8 mouse cellular contexts compared by ENCODE assay signal in genomic region chr9:107521711-107522399, GRCm38 (mm10). TPM values are rescaled to one million over a fixed set of nuclear protein-coding genes. Genes with fewer than 3 reads are reported as not detected.
A peak's percentile ranks its signal among the peaks of the same experiment; 100 is the strongest.
DNase-seq lines count a peak whose midpoint lies in the region; ATAC-seq and TF ChIP-seq lines count a peak whose summit lies in the region.

No protein-coding gene starts in this region.

- 0 out of 2 replicates have a peak, but pooled peaks cover 7% of the 10 kb centered on the region for H3K4me1 ChIP-seq in lung, embryonic 14.5 days (ENCODE audit: insufficient read depth)
- H3K4me1 ChIP-seq in embryonic facial prominence, embryonic 12.5 days, result peaks cover 29% of the 10 kb centered on the region
- H3K4me1 ChIP-seq in limb, embryonic 11.5 days (ENCODE audit: control insufficient read depth, insufficient read depth, low read length), result peaks cover 12% of the 10 kb centered on the region; the same call in 1 of the 2 replicates
- H3K4me1 ChIP-seq in neural tube, embryonic 14.5 days (ENCODE audit: control insufficient read depth, insufficient read depth, low read length), result peaks cover 7% of the 10 kb centered on the region

- H3K27ac ChIP-seq in lung, embryonic 14.5 days (ENCODE audit: low read depth), result peak overlapping the region; percentile 18; the same call in 1 of the 2 replicates
- peak overlapping the region; percentile 36; the same call in 1 of the 2 replicates for H3K27ac ChIP-seq in embryonic facial prominence, embryonic 12.5 days
- H3K27ac ChIP-seq in limb, embryonic 11.5 days (replicated peaks; ENCODE audit: low read depth, low read length), result no peak overlapping the region
- H3K27ac ChIP-seq in neural tube, embryonic 14.5 days (ENCODE audit: low read depth, low read length), result no peak overlapping the region

- H3K9ac ChIP-seq in lung, embryonic 14.5 days, result peak overlapping the region; percentile 29; the same call in 1 of the 2 replicates
- peak overlapping the region; percentile 19; the same call in 1 of the 2 replicates for H3K9ac ChIP-seq in embryonic facial prominence, embryonic 12.5 days
- H3K9ac ChIP-seq in limb, embryonic 11.5 days (ENCODE audit: low read length), result peak overlapping the region; percentile 35; the same call in 1 of the 2 replicates
- H3K9ac ChIP-seq in neural tube, embryonic 14.5 days (replicated peaks; ENCODE audit: low read depth, low read length), result 0 out of 2 replicates have a peak overlapping the region, but pooled peaks have one; percentile 34

- ATAC-seq in lung, embryonic 14.5 days (ENCODE audit: insufficient read depth), result peak; percentile 51; the same call in 1 of the 2 replicates
- peak; percentile 63; the same call in 1 of the 2 replicates for ATAC-seq in embryonic facial prominence, embryonic 12.5 days (ENCODE audit: insufficient number of reproducible peaks, insufficient read depth, low FRiP score, low TSS enrichment)
- ATAC-seq in limb, embryonic 11.5 days (ENCODE audit: insufficient number of reproducible peaks, low FRiP score, low TSS enrichment, low read depth), result no peak
- ATAC-seq in neural tube, embryonic 14.5 days (ENCODE audit: low read depth), result peak; percentile 31; the same call in 1 of the 2 replicates

- peaks cover 19% of the 10 kb centered on the region for H3K27me3 ChIP-seq in lung, embryonic 14.5 days (ENCODE audit: insufficient read depth, low read length)
- H3K27me3 ChIP-seq in embryonic facial prominence, embryonic 12.5 days, result peaks cover 33% of the 10 kb centered on the region
- peaks cover 18% of the 10 kb centered on the region for H3K27me3 ChIP-seq in limb, embryonic 11.5 days (ENCODE audit: control insufficient read depth, insufficient read depth, low read length)
- H3K27me3 ChIP-seq in neural tube, embryonic 14.5 days (ENCODE audit: control insufficient read depth, insufficient read depth, low read length), result peaks cover 15% of the 10 kb centered on the region

- peak overlapping the region; percentile 55 for H3K4me2 ChIP-seq in lung, embryonic 14.5 days
- peak overlapping the region; percentile 44 for H3K4me2 ChIP-seq in embryonic facial prominence, embryonic 12.5 days (replicated peaks)
- peak overlapping the region; percentile 13; the same call in 1 of the 2 replicates for H3K4me2 ChIP-seq in limb, embryonic 11.5 days (ENCODE audit: low read depth, severe bottlenecking)
- H3K4me2 ChIP-seq in neural tube, embryonic 14.5 days (ENCODE audit: low read depth, low read length), result no peak overlapping the region

- H3K36me3 ChIP-seq in lung, embryonic 14.5 days (ENCODE audit: insufficient read depth), result no peaks in the 10 kb centered on the region
- no peaks in the 10 kb centered on the region for H3K36me3 ChIP-seq in embryonic facial prominence, embryonic 12.5 days
- no peaks in the 10 kb centered on the region for H3K36me3 ChIP-seq in limb, embryonic 11.5 days (ENCODE audit: control insufficient read depth, insufficient read depth, low read length)
- H3K36me3 ChIP-seq in neural tube, embryonic 14.5 days (ENCODE audit: control insufficient read depth, insufficient read depth, low read length), result 0 out of 2 replicates have a peak, but pooled peaks cover 3% of the 10 kb centered on the region

- DNase-seq in lung, embryonic 14.5 days, result peak; percentile 19
- DNase-seq in lung, postnatal 4 days, result no peak
- no peak for DNase-seq in limb, embryonic 11.5 days (ENCODE audit: low spot score)
- DNase-seq in cerebellum, postnatal 25 days, result no peak
- DNase-seq in kidney, adult 18-20 months, result no peak
- no peak for DNase-seq in right cerebral cortex, adult 2 months (ENCODE audit: low spot score in 2 of 2)

- TF ChIP-seq CTCF in lung, embryonic 14.5 days (IDR thresholded peaks at IDR 0.05; ENCODE audit: low read depth), result no peak

- no peaks in the 10 kb centered on the region for H3K9me3 ChIP-seq in lung, embryonic 14.5 days (ENCODE audit: low read depth, low read length)
- H3K9me3 ChIP-seq in embryonic facial prominence, embryonic 12.5 days, result no peaks in the 10 kb centered on the region
- no peaks in the 10 kb centered on the region for H3K9me3 ChIP-seq in limb, embryonic 11.5 days (ENCODE audit: control insufficient read depth, low read length)
- H3K9me3 ChIP-seq in neural tube, embryonic 14.5 days (ENCODE audit: control insufficient read depth, low read length), result no peaks in the 10 kb centered on the region

- 16% methylated on average over 25 of the region's 25 CpGs for whole genome bisulfite sequencing in lung, embryonic 14.5 days
- 15% methylated on average over 25 of the region's 25 CpGs for WGBS in embryonic facial prominence, embryonic 12.5 days
- 27% methylated on average over 25 of the region's 25 CpGs for WGBS in limb, embryonic 11.5 days
- WGBS in neural tube, embryonic 14.5 days, result 22% methylated on average over 23 of the region's 25 CpGs

- 0 out of 2 replicates have a peak overlapping the region, but pooled peaks have one; percentile 6 for H3K4me3 ChIP-seq in lung, embryonic 14.5 days (ENCODE audit: low read depth, low read length)
- 0 out of 2 replicates have a peak overlapping the region, but pooled peaks have one; percentile 5 for H3K4me3 ChIP-seq in embryonic facial prominence, embryonic 12.5 days
- H3K4me3 ChIP-seq in limb, embryonic 11.5 days (ENCODE audit: low read depth, low read length), result no peak overlapping the region
- no peak overlapping the region for H3K4me3 ChIP-seq in neural tube, embryonic 14.5 days (ENCODE audit: low read depth, low read length)

RNA-seq across cellular contexts. Expression of gene Tmem115, which starts 11.9 kb away (rescaled TPM):
- polyA plus RNA-seq in lung, embryonic 14.5 days (2014; fragmentation: Nextera tagmentation; extraction: Ambion mirVana), result 42.1 and 45.3 TPM in 2 replicates
- polyA plus RNA-seq in embryonic facial prominence, embryonic 12.5 days (2016; fragmentation: Nextera tagmentation; extraction: Ambion mirVana), result 49.7 and 50.1 TPM in 2 replicates
- 42.8 and 47.9 TPM in 2 replicates for polyA plus RNA-seq in limb, embryonic 11.5 days (2014; fragmentation: Nextera tagmentation; extraction: Ambion mirVana)
- polyA plus RNA-seq in neural tube, embryonic 14.5 days (2014; fragmentation: Nextera tagmentation; extraction: Ambion mirVana), result 47.7 and 48.7 TPM in 2 replicates

RNA-seq across cellular contexts. Expression of gene Cyb561d2, which starts 20.1 kb away (rescaled TPM):
- polyA plus RNA-seq in lung, embryonic 14.5 days (2014; fragmentation: Nextera tagmentation; extraction: Ambion mirVana), result 22.9 and 23.0 TPM in 2 replicates
- 17.2 and 17.7 TPM in 2 replicates for polyA plus RNA-seq in embryonic facial prominence, embryonic 12.5 days (2016; fragmentation: Nextera tagmentation; extraction: Ambion mirVana)
- polyA plus RNA-seq in limb, embryonic 11.5 days (2014; fragmentation: Nextera tagmentation; extraction: Ambion mirVana), result 13.1 and 14.1 TPM in 2 replicates
- polyA plus RNA-seq in neural tube, embryonic 14.5 days (2014; fragmentation: Nextera tagmentation; extraction: Ambion mirVana), result 42.2 and 46.7 TPM in 2 replicates

RNA-seq across cellular contexts. Expression of gene Nprl2, which starts 20.2 kb away (rescaled TPM):
- 32.9 and 34.6 TPM in 2 replicates for polyA plus RNA-seq in lung, embryonic 14.5 days (2014; fragmentation: Nextera tagmentation; extraction: Ambion mirVana)
- polyA plus RNA-seq in embryonic facial prominence, embryonic 12.5 days (2016; fragmentation: Nextera tagmentation; extraction: Ambion mirVana), result 40.8 and 46.3 TPM in 2 replicates
- 36.5 and 40.9 TPM in 2 replicates for polyA plus RNA-seq in limb, embryonic 11.5 days (2014; fragmentation: Nextera tagmentation; extraction: Ambion mirVana)
- polyA plus RNA-seq in neural tube, embryonic 14.5 days (2014; fragmentation: Nextera tagmentation; extraction: Ambion mirVana), result 71.5 and 74.9 TPM in 2 replicates

RNA-seq across cellular contexts. Expression of gene Zmynd10, which starts 25.2 kb away (rescaled TPM):
- polyA plus RNA-seq in lung, embryonic 14.5 days (2014; fragmentation: Nextera tagmentation; extraction: Ambion mirVana), result 1.1 and 1.2 TPM in 2 replicates
- polyA plus RNA-seq in embryonic facial prominence, embryonic 12.5 days (2016; fragmentation: Nextera tagmentation; extraction: Ambion mirVana), result 1.3 and 1.7 TPM in 2 replicates
- polyA plus RNA-seq in limb, embryonic 11.5 days (2014; fragmentation: Nextera tagmentation; extraction: Ambion mirVana), result 0.79 and 0.95 TPM in 2 replicates
- 1.2 and 2.0 TPM in 2 replicates for polyA plus RNA-seq in neural tube, embryonic 14.5 days (2014; fragmentation: Nextera tagmentation; extraction: Ambion mirVana)

RNA-seq across cellular contexts. Expression of gene Rassf1, which starts 29.5 kb away (rescaled TPM):
- 51.3 and 54.1 TPM in 2 replicates for polyA plus RNA-seq in lung, embryonic 14.5 days (2014; fragmentation: Nextera tagmentation; extraction: Ambion mirVana)
- 54.0 and 55.6 TPM in 2 replicates for polyA plus RNA-seq in embryonic facial prominence, embryonic 12.5 days (2016; fragmentation: Nextera tagmentation; extraction: Ambion mirVana)
- polyA plus RNA-seq in limb, embryonic 11.5 days (2014; fragmentation: Nextera tagmentation; extraction: Ambion mirVana), result 46.7 and 49.3 TPM in 2 replicates
- 34.1 and 34.9 TPM in 2 replicates for polyA plus RNA-seq in neural tube, embryonic 14.5 days (2014; fragmentation: Nextera tagmentation; extraction: Ambion mirVana)

Comparison
In these comparisons a context has a peak if more than half of its experiments do, and no peak if none do; other contexts are left out.
1. H3K27ac ChIP-seq: peak in lung, embryonic 14.5 days (single experiment) and embryonic facial prominence, embryonic 12.5 days (single experiment); none in limb, embryonic 11.5 days (single experiment) and neural tube, embryonic 14.5 days (single experiment).
2. H3K4me3 ChIP-seq: peak in lung, embryonic 14.5 days (single experiment) and embryonic facial prominence, embryonic 12.5 days (single experiment); none in limb, embryonic 11.5 days (single experiment) and neural tube, embryonic 14.5 days (single experiment).
3. Peak in every context shown above with its lines, with median percentiles within 50 percentile points of each other: H3K9ac ChIP-seq.